Mouse (Mus musculus) forebrain, embryonic 11.5 days (tissue): Measurements from ENCODE around the gene Cic. TPM values are rescaled to one million over a fixed set of nuclear protein-coding genes. Genes with fewer than 3 reads are reported as not detected.

Source experiments
- ATAC-seq: fragments of 200-750 bp; cut with Nextera tagmentation; replicated peaks from 2 replicates; pipeline ENCODE4 v1.8.0; 2017; ENCODE audit warnings: moderate TSS enrichment; ENCODE audit not compliant: low FRiP score
- DNase-seq: peaks from one replicate; pipeline ENCODE4 v3.0.0-alpha.2; 2017; ENCODE audit warnings: low spot score
- H3K27ac ChIP-seq: fragments of 300-500 bp; sonication (generic); 2 replicates; pipeline ENCODE4 v1.5.1; 2014; ENCODE audit warnings: low read depth, low read length
- H3K27me3 ChIP-seq: fragments of 300-500 bp; sonication (generic); 2 replicates; pipeline ENCODE4 v1.6.1; 2014; ENCODE audit warnings: mild to moderate bottlenecking, low read length, mixed read lengths; ENCODE audit not compliant: control insufficient read depth, insufficient read depth
- H3K36me3 ChIP-seq: fragments of 300-500 bp; sonication (generic); 2 replicates; pipeline ENCODE4 v1.6.1; 2014; ENCODE audit warnings: mild to moderate bottlenecking, low read length, moderate library complexity, mixed read lengths; ENCODE audit not compliant: control insufficient read depth, insufficient read depth
- H3K4me1 ChIP-seq: fragments of 300-500 bp; sonication (generic); replicated peaks from 2 replicates; pipeline ENCODE4 v1.6.1; 2014; ENCODE audit warnings: low read length, mixed read lengths; ENCODE audit not compliant: control insufficient read depth, insufficient read depth
- H3K4me2 ChIP-seq: fragments of 300-500 bp; sonication (generic); 2 replicates; pipeline ENCODE4 v1.6.1; 2014; ENCODE audit warnings: low read depth, mild to moderate bottlenecking, low read length, moderate library complexity, mixed read lengths; ENCODE audit not compliant: severe bottlenecking
- H3K4me3 ChIP-seq: fragments of 300-500 bp; sonication (generic); 2 replicates; pipeline ENCODE4 v1.5.1; 2014; ENCODE audit warnings: low read depth, low read length
- H3K9ac ChIP-seq: fragments of 300-500 bp; sonication (generic); 2 replicates; pipeline ENCODE4 v1.6.1; 2014; ENCODE audit warnings: low read length
- H3K9me3 ChIP-seq: fragments of 300-500 bp; sonication (generic); 2 replicates; pipeline ENCODE4 v1.6.1; 2016; ENCODE audit warnings: low read length, mixed read lengths; ENCODE audit not compliant: control insufficient read depth
- WGBS: fragments of 180-500 bp; shearing (Covaris S2); extraction: QIAGEN DNeasy Blood & Tissue Kit; methylation state at CpG from one replicate; pipeline ENCODE4 v1.1.7; 2014; 5-methylcytosine and 5-hydroxymethylcytosine counted together
- polyA plus RNA-seq: library from polyadenylated mRNA; unstranded; fragments of >200 nt; fragmentation: Nextera tagmentation; extraction: Ambion mirVana; gene quantifications from 2 replicates; pipeline ENCODE4 v1.2.1, GENCODE M21; 2014

Gene Cic
- polyA plus RNA-seq, 1 experiment from 2014 or later = 44.2 TPM

- H3K4me2 ChIP-seq = peak overlapping the region; percentile 76
- peak; percentile 34 for ATAC-seq
- no peaks in the 10 kb centered on the region for H3K9me3 ChIP-seq
- peak overlapping the region; percentile 91 for H3K9ac ChIP-seq
- peak; percentile 78 for DNase-seq
- peak overlapping the region; percentile 68 for H3K4me3 ChIP-seq
- peaks cover 10% of the 10 kb centered on the region for H3K36me3 ChIP-seq
- H3K4me1 ChIP-seq = peaks cover 34% of the 10 kb centered on the region
- H3K27ac ChIP-seq = peak overlapping the region; percentile 93
- WGBS = under 1% methylated on average over 18 of the region's 18 CpGs
- no peaks in the 10 kb centered on the region for H3K27me3 ChIP-seq
Measured at GRCm38 (mm10) chr7:25248018-25248647, 19.4 kb upstream of the Cic start.

GRCm38 (mm10) chr7:25248846-25249313 lies 18.6 kb upstream of the Cic start:
- no peak for ATAC-seq
- 1% methylated on average over 24 of the region's 25 CpGs for WGBS
- H3K27me3 ChIP-seq = no peaks in the 10 kb centered on the region
- peaks cover 34% of the 10 kb centered on the region for H3K4me1 ChIP-seq
- H3K9me3 ChIP-seq = no peaks in the 10 kb centered on the region
- H3K4me3 ChIP-seq = peak overlapping the region; percentile 68
- peak overlapping the region; percentile 76 for H3K4me2 ChIP-seq
- peak overlapping the region; percentile 93 for H3K27ac ChIP-seq
- H3K9ac ChIP-seq = peak overlapping the region; percentile 91
- peaks cover 10% of the 10 kb centered on the region for H3K36me3 ChIP-seq
- no peak for DNase-seq

GRCm38 (mm10) chr7:25249314-25250140 lies 18.0 kb upstream of the Cic start:
- H3K4me2 ChIP-seq = peak overlapping the region; percentile 76
- peak; percentile 59 for ATAC-seq

GRCm38 (mm10) chr7:25250141-25250972 lies 17.1 kb upstream of the Cic start, which contains the start of gene Erf:
Erf (minus strand) TSS chr7:25250761.
- Histone ChIP-seq H3K9ac (peak within 1 kb of the TSS; percentile 91), H3K4me1 (peaks cover 34% of the 10 kb centered on the region), H3K27ac (peak within 1 kb of the TSS; percentile 93), H3K27me3 (no peaks in the 10 kb centered on the region), H3K4me2 (peak within 1 kb of the TSS; percentile 76), H3K36me3 (peaks cover under 1% of the 10 kb centered on the region), H3K4me3 (peak within 1 kb of the TSS; percentile 68), H3K9me3 (no peaks in the 10 kb centered on the region)
- peak; percentile 98 for DNase-seq
- ATAC-seq = peak; percentile 80
- under 1% methylated on average over 70 of the region's 81 CpGs for WGBS

More at GRCm38 (mm10) chr7:25249314-25250140, 18.0 kb upstream of the Cic start:
- Histone ChIP-seq H3K9me3 (no peaks in the 10 kb centered on the region), H3K4me3 (peak overlapping the region; percentile 68), H3K4me1 (peaks cover 34% of the 10 kb centered on the region), H3K27ac (peak overlapping the region; percentile 93), H3K9ac (peak overlapping the region; percentile 91), H3K27me3 (no peaks in the 10 kb centered on the region), H3K36me3 (peaks cover 8% of the 10 kb centered on the region)
- under 1% methylated on average over 45 of the region's 73 CpGs for WGBS
- peak; percentile 94 for DNase-seq

GRCm38 (mm10) chr7:25251071-25251791 lies 16.3 kb upstream of the Cic start:
- 2% methylated on average over 22 of the region's 22 CpGs for WGBS
- H3K36me3 ChIP-seq = no peaks in the 10 kb centered on the region
- H3K27me3 ChIP-seq = no peaks in the 10 kb centered on the region
- peak; percentile 25 for ATAC-seq
- peak overlapping the region; percentile 93 for H3K27ac ChIP-seq
- H3K9ac ChIP-seq = peak overlapping the region; percentile 91
- peak overlapping the region; percentile 76 for H3K4me2 ChIP-seq
- no peaks in the 10 kb centered on the region for H3K9me3 ChIP-seq
- H3K4me1 ChIP-seq = peaks cover 34% of the 10 kb centered on the region
- peak overlapping the region; percentile 68 for H3K4me3 ChIP-seq
- peak; percentile 73 for DNase-seq

- Histone ChIP-seq H3K27ac (peak overlapping the region; percentile 93; the same call in 1 of the 2 replicates), H3K4me2 (peak overlapping the region; percentile 76), H3K9me3 (no peaks in the 10 kb centered on the region), H3K4me3 (peak overlapping the region; percentile 68), H3K9ac (peak overlapping the region; percentile 91), H3K27me3 (no peaks in the 10 kb centered on the region), H3K36me3 (no peaks in the 10 kb centered on the region), H3K4me1 (peaks cover 28% of the 10 kb centered on the region)
- DNase-seq (peak; percentile 48), ATAC-seq (no peak)
- 21% methylated on average over 8 of the region's 8 CpGs for WGBS
Measured at GRCm38 (mm10) chr7:25251822-25252221, 15.7 kb upstream of the Cic start.

- DNase-seq (peak; percentile 30), ATAC-seq (no peak)
- Histone ChIP-seq H3K9ac (no peak overlapping the region), H3K27me3 (no peaks in the 10 kb centered on the region), H3K27ac (no peak overlapping the region), H3K36me3 (no peaks in the 10 kb centered on the region), H3K9me3 (no peaks in the 10 kb centered on the region), H3K4me1 (peaks cover 2% of the 10 kb centered on the region; the same call in 1 of the 2 replicates), H3K4me2 (no peak overlapping the region), H3K4me3 (no peak overlapping the region)
- WGBS = 74% methylated on average over 1 of the region's 1 CpGs
Measured at GRCm38 (mm10) chr7:25261896-25262295, 5.6 kb upstream of the Cic start.
